Mouse (Mus musculus) neural tube, embryonic 10.5 days (tissue): ENCODE results near the gene Atp2a3.

ENCODE experiments used
- DNase-seq: peaks from one replicate; pipeline ENCODE4 v3.0.0-alpha.2; 2017; ENCODE audit warnings: low spot score; ENCODE audit errors: extremely low spot score

The Atp2a3 gene

GRCm38 (mm10) chr11:72954216-72954615 is 6.8 kb upstream of the Atp2a3 start:
- no peak for DNase-seq

GRCm38 (mm10) chr11:72955339-72955974 is 5.5 kb upstream of the Atp2a3 start:
- no peak for DNase-seq

GRCm38 (mm10) chr11:72957318-72957717 is 3.7 kb upstream of the Atp2a3 start:
- DNase-seq: no peak

- DNase-seq: no peak
Measured at GRCm38 (mm10) chr11:72959924-72960679, 867 bp upstream of the Atp2a3 start.

- DNase-seq: no peak
Measured at GRCm38 (mm10) chr11:72960723-72961071, 272 bp upstream of the Atp2a3 start.

- DNase-seq: no peak
Measured at GRCm38 (mm10) chr11:72962378-72962777, 1.4 kb downstream of the Atp2a3 start.

GRCm38 (mm10) chr11:72963058-72963788 is 2.3 kb downstream of the Atp2a3 start:
- no peak for DNase-seq

GRCm38 (mm10) chr11:72963789-72964294 is 2.9 kb downstream of the Atp2a3 start:
- no peak for DNase-seq

- no peak for DNase-seq
Measured at GRCm38 (mm10) chr11:72974995-72975503, 14.1 kb downstream of the Atp2a3 start.

- DNase-seq: no peak
Measured at GRCm38 (mm10) chr11:72982516-72982915, 21.5 kb downstream of the Atp2a3 start.

GRCm38 (mm10) chr11:72983283-72983682 is 22.3 kb downstream of the Atp2a3 start:
- DNase-seq: no peak

GRCm38 (mm10) chr11:72986745-72987144 is 25.8 kb downstream of the Atp2a3 start:
- no peak for DNase-seq

- no peak for DNase-seq
Measured at GRCm38 (mm10) chr11:72987234-72987633, 26.3 kb downstream of the Atp2a3 start.

- DNase-seq: no peak
Measured at GRCm38 (mm10) chr11:72987807-72988206, 26.8 kb downstream of the Atp2a3 start.

- no peak for DNase-seq
Measured at GRCm38 (mm10) chr11:72989044-72989443, 28.1 kb downstream of the Atp2a3 start.

- no peak for DNase-seq
Measured at GRCm38 (mm10) chr11:72990688-72991087, 29.7 kb downstream of the Atp2a3 start.

- no peak for DNase-seq
Measured at GRCm38 (mm10) chr11:72991961-72992360, 31.0 kb downstream of the Atp2a3 start.

- no peak for DNase-seq
Measured at GRCm38 (mm10) chr11:72996346-72996745, 35.4 kb downstream of the Atp2a3 start.

GRCm38 (mm10) chr11:72996781-72997180 is 35.8 kb downstream of the Atp2a3 start:
- no peak for DNase-seq

- DNase-seq: no peak
Measured at GRCm38 (mm10) chr11:72997529-72998326, 36.8 kb downstream of the Atp2a3 start.

GRCm38 (mm10) chr11:72998771-72999170 is 37.8 kb downstream of the Atp2a3 start, which contains the start of gene P2rx1:
P2rx1 (plus strand) TSS chr11:72999103.
- no peak for DNase-seq
